Mouse (Mus musculus) kidney, postnatal 25 days (tissue): ENCODE results near the gene Tsks.

ENCODE experiments used
- DNase-seq, 2 experiments: peaks; one replicate each; pipeline ENCODE4 v3.0.0; 2021; ENCODE audit warnings: mixed read lengths in 2 of 2

Tsks gene

DNA sequence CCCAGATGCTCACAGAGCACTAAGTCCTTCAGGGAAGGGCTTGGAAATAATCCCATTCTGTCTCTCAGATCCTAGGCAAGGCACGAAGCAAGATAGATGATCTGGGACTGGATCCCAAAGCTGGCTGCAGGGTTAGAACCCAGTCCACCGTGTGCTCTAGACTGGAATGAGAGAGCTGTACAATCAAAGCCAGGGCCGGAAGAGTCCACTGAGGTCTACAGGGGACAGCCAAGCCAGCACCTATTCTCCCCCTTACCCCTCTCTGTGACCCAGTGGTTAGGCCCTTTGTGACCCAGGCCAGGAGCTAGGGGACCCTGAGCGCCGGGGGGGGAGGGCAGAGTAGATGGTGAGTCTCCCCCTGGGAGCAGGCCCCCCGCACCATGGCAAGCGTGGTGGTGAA is at the start of gene Tsks:
Gene Tsks (plus strand): TSS at position 301 of the 400 bp plus-strand sequence.
- no peak for DNase-seq

DNA sequence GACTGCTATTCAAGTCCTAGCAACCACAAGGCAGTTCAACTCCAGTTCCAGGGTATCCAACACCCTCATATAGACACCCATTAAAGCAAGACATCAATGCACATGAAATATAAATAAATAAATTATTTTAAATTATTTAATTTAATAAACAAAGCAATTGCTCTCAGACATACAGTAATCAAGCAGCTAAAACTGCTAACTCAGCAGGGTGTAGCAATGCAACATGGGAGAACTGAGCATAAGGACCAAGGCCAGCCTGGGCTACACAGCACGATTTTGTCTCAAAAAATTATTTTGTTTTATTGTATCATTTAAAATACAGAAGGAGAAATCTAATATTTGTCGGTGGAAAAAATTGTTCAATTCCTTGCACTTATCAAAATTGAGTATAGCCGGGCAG is 48.8 kb upstream of the Tsks start:
- no peak for DNase-seq

DNA sequence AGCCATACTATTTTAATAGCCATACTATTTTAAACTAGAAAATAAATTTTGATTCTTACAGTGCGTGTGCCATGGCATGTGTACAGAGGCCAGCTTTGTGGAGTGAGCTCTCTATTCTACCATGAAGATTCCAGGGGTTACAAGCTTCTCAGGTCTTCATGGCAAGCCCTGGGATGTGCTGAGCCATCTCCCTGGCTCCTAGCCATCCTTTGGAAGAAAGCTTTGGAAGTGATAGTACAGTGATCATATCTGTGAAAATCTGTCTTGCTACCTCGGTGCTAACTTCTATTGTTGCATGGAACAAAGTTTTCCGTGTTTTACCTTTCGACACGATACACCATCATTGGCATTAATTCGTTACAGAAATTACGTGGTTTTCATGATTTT is 47.8 kb upstream of the Tsks start:
- DNase-seq = no peak

DNA sequence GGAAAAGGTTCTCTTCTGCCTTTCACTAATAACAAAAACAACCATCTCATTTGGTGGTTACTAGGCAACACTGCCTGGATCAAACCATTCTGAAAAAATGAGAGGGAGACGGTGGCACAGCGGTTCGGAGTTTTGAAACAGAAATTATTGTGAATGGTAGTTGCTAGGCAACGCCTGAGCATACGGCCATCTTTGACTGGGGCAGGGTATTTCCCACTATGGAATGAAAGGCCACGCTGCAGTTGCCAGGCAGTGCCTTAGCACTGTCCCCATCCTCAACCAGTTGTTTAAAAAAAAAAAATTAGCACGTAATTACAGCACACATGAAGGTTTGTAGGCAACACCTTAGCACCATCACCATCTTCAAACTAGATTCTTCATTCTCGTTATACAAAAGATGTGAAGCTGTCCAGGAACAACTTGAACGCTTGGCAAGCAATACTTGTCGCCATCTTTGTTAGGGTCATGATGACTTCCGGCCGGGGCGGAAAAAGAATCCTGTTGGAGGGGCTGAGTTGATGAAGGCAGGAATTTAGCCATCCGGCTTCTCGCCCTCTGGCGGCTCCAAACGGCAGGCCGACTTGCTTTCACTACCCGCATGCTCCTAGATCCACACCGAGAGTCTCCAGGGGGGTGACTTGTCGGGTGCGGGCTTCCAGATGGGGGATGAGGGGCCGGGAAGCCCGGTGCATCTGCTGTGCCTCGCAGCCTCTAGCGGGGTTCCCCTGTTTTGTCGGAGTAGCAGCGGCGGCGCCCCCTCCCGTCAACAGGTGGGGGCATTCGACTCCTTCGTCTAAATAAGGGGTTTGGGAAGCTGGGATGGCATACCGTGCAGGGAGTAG is 47.2 kb upstream of the Tsks start, which contains the start of gene Fuz:
Gene Fuz (plus strand): TSS at position 487 of the 842 bp plus-strand sequence.
- DNase-seq = peak; percentile 93 to 95

DNA sequence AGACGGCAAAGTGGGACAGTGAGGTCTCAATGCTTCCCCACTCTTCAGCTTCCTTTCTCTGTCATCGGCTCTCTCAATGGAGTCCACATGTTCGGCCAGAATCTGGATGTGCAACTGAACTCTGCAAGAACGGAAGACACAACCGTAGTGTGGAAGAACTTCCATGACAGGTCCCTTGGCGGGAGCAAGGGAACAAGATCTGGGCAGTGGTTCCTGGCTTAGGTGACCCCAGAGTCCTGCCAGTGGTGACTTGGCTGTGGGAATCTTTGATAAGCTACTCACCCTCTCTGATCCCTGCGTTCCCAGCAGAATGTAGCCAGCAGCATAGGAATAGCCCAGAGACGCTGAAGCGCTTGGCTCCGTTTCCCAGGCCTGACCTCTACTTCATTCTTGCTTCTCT is 46.5 kb upstream of the Tsks start:
- no peak for DNase-seq

DNA sequence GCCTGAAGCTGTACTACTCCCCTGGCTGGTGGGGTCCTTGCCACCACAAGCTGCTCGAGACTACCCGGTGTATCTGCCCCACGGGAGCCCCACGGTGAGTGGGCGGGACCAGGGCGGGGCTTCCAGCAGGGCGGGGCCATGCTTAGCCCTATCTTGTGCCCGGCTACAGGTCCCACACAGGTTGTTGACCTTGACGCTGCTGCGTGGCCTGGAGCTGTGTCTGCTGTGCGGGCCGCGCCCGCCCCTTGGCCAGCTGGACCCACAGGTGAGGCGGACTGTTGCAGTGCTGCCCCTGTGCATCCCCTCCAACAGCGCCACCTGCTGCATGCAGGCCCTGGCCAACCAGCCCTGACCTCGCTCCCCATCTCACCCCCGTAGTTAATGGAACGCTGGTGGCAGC is 44.4 kb upstream of the Tsks start:
- DNase-seq = peak; percentile 45 to 81

DNA sequence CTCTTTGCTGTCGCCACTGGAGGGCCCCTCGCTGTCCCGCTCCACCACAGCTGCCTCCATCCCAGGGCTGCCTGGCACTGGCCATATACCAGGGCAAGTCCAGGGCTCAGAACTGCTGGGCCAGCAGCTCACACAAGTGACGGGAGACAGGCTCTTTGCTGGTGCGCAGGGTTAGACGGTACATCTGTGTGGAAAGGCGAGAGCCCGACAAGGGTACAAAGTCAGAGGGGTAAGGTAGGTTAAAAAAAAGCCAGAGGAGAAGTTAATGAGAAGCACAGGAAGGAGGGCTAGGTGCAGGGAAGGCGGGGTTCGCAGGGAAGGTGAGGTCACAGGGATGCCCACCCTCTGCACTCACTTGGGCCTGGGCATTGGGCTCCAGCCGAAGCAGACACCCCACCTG is 42.4 kb upstream of the Tsks start:
- peak in 1 of 2 experiments; percentile 66 for DNase-seq

DNA sequence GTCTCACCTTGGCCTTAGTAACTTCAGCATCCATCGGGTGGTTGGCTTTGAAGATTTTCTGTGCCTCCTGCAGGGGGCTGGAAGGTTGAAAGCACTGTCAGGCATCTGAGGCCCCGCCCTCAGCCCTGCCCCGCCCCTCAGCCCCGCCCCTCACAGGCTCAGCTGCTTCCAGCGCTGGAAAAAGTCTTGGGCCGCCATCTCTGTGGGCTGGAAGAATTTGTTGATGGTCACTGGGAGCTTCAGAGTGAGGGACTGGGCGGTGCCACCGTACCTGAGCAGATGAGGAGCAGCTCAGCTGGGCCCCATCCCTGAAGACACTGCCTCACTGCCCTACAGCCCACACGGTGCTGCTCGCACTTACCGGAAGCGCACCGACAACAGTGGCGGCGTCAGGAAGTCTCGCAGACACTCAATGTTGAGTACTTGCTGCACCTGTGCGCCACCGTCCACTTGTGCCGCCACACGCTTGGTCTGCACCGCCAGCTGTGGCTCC is 41.7 kb upstream of the Tsks start:
- DNase-seq = peak; percentile 43 to 68

DNA sequence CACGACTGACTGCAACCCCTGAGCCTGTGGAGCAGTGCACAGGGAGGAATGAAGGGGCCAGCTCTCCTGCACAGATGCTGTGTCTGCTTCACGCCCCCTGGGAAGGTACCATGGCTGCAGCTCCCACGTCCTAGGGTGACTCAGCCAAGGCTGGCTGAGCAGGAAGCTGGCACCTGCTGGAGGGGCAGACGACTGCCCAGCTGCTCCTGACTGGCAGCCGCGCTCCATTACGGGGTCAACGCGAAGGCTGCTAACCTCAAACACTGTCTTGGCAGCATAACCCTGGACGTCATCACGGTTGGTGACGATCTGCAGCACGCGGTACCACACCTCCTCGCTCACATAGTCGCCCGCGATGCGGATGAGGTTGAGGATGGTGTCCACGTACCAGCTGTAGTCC is 37.6 kb upstream of the Tsks start:
- DNase-seq = peak in 1 of 2 experiments; percentile 35

DNA sequence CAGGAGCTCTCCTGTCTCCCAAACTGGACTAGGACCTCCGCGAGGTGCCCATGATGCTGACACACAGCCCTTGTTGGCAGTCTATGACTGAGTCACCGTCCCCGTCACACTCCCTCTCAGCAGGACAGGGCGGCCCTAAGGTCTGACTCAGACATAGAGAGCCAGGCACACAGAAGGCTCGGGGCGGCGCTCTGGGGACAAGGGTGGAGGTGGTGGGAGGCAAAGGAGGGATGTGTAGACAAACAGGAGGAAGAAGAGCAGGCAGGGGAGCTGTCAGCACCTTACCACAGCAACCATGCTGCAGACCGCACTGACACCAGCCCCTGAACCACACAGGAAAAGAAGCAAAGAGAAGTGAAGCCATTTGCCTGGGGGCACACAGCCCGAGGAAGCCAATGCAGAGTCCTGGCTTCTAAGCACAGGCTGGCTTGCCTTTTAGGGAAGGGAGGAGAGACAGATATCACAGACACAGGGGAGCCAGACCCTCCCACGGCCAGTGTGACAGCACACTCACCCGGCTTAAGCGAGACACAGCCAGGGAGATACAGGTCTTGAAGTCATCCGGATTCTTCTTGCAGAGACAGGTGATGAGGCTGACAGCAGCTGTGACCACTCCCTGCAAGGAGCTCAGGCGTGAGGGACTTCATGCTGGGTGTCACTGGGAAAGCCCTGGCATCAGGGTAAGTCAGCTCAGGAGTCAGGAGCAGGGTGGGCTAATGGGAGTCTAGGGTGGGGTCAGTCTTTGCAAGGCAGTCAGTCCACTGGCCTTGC is 34.1 kb upstream of the Tsks start:
- DNase-seq = peak in 1 of 2 experiments; percentile 33

DNA sequence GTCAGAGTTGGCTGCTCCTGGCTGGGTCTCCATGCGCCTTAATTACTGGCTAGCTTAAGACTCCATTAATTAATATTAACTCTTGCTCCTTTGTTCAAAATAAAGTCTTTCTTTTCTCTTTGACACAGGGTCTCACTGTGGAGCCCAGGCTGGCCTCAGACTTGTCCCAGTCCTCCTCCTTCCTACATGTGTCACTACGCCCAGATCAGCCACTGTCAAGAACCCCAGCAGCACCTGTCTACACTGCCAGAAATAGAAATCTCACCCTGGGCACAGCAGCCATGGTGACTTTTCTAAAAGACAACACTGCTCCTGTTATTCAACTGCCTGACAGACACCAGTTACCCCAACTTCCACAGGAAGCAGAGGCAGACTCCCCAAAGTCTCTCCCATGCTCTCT is 28.6 kb upstream of the Tsks start:
- no peak for DNase-seq

DNA sequence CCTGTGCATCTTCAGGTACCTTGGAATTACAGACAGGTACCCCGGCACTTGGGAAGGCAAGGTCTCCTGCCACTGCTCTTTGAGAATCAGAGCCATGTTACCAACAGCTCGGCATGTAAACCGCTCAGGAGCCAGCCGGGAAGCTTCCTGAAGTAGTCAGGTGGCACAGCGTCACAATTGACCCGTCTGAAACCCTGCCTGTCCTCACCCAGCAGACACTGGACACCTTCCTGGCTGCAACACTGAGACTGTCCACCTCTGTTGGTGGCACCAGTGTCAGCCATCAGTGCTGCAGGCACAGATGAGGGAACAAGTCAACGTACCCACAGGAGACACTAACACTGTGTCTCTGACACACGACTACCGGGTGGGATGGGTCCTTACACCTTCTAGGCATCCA is 27.7 kb upstream of the Tsks start:
- DNase-seq = no peak

DNA sequence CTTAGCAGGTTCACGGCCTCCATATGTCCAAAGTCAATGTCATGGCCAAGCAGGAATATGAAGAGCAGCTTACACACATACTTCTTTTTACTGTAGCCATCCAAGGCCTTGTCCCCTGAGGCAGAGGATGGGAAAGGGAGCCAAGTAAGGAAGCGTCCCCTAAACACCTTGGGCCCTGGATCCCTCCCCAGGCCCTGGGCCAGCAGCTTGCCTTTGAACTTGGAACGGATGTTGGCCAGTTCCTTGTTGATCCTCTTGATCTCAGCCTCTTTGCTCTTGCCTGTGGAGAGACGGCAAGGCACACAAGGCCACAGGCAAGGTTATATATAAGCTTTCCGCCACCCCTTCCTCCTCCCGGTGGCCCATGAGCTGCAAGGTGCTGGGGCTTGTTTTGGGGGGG is 26.8 kb upstream of the Tsks start:
- DNase-seq = no peak

DNA sequence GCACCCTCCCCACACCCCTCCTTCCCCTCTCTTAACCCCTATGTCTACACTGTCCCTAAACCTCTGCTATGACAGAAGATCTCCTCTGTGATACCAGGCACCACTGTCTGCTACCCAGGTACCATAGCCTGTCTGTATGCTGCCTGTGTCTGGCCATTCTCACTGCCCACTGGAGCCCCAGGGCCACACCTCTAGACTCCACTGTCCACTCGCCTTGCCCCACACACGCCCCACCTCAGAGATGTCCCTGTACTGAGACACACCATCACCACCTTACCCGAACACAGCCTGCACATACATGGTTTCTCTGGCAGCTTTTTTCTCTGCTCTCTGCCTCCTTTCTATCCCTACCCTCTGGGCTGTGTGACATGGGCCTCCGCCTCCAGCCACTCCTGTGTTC is 26.1 kb upstream of the Tsks start:
- DNase-seq = no peak

DNA sequence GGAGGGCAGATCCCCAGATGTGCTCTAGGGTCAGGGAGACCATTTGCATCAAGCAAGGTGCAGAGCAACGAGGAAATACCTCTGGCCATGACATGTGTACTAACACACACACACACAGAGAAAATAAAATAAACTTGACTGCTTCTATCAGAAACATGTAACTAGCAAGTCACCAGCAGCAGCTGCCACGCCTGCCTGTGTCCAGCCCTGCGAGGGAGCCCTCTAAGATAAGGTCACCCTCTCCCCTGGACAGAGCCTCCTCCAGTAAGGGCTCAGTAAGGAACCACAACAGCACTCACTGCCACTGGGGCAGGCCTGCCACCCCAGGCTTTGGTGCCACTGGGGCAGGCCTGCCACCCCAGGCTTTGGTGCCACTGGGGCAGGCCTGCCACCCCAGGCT is 24.8 kb upstream of the Tsks start:
- DNase-seq = no peak

DNA sequence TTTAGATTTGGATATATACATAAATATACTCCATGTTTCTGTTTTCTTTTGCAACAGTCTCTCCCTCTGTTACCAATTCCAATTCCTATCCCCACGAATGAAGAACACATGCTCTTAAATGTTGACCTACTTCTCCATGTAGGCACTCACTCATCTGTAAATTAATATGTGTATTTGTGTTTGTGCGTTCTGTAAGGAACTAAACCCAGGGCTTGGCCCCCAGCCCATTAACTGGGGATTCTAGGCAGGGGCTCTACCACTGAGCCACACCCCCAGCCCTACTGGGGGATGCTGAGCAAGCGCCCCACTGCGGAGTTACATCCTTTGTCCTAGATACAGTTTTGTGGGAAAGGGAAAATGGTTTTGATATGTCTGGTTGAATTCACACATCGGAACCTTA is 23.9 kb upstream of the Tsks start:
- no peak for DNase-seq

DNA sequence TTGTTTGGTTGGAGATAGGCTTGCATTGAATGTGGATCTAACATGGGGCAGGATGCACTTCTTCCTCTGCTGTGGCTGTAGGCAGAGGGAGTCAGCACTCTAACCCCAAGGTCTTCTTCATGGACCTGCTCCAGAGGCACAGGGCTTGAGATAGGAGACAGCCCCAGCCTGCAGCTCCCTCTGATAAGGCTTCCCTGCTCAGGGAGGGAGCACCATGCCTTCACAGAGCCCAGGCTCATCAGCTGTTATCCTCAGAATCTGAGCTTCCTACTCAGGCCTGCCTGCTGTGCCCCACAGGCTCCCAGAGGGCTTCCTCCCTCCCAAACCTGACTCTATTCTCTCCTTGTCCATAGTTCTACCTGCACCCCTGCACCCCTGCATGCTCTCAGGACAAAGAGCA is 20.5 kb upstream of the Tsks start:
- DNase-seq = no peak

DNA sequence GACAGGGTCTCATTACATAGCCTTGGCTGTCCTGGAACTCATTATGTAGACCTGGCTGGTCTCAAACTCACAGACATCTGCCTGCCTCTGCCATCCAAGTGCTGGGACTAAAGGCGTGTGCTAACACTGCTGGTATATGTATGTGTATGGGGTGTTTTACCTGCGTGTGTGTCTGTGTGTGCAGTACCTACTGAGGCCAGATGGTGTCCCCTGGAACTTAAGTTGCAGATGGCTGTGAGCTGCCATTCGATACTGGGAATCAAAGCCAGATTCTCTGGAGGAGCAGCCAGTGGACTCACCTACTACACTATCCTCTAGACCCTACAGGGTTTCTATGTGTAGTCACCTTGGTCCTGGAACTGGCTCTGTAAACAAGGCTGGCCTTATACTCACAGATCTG is 17.5 kb upstream of the Tsks start:
- peak; percentile 58 to 70 for DNase-seq

DNA sequence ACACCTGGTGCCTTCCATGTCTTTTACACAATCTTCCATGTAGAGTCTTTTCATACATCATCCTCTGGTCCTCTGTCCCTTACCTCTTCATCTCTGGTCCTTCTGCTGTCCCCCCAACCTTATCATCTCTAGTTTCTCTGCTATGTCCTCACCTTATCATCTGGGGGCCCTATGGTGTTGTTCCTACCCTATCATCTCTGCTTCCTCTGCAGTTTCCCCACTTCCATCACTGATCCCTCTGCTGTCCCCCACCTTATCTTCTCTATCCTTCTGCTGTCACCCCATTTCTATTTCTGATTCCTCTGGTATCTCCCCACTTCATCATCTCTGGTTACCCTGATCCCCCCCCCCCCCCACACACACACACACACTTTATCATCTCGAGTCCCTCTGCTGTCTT is 14.4 kb upstream of the Tsks start:
- no peak for DNase-seq

DNA sequence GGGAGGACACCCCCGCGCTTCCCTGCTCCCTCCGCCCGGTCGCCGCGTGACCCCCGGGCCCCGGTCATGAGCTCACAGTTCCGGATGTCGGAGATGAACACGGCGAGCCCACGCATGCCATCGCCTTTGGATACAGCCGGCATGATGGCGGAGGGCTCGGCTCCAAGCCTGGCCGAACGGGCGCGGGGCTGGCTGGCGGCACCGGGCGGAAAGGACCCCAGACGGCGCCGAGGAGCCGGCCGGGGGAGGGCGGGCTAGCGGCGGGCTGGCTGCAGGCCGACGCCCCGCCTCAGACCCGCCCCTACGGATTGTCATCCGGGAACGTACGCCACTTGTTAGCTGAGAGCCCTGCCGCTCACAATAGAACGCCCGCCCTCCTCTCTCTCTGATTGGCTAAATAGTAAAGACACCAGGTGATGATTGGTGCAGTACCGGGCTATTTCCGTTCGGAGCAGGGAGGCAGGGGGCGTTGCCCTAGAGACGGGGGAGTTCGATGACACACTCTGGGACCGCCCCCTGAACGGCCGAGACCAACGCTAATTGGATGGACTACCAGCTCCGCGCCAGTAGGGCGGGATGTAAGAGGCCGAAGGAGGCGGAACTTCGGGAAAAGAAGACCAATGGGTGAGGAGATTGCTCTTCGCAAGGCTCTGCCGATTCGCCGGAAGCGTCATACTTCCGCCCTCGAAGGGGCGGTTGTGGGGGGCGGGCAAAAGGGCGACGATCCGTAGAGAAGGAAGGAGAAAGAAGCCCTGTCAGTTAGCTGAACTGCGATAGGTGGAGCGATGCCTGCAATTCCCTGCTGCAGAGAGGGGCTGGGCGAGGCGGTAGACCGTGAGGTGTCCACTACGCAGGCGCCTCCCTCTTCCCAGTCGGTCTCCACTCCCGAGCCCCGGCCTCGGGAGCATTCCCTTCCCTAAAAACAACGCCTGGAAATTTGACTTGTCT is 13.5 kb upstream of the Tsks start, which contains the start of gene Ap2a1:
Gene Ap2a1 (minus strand): TSS at position 293 of the 948 bp plus-strand sequence.
- DNase-seq = peak; percentile 100

DNA sequence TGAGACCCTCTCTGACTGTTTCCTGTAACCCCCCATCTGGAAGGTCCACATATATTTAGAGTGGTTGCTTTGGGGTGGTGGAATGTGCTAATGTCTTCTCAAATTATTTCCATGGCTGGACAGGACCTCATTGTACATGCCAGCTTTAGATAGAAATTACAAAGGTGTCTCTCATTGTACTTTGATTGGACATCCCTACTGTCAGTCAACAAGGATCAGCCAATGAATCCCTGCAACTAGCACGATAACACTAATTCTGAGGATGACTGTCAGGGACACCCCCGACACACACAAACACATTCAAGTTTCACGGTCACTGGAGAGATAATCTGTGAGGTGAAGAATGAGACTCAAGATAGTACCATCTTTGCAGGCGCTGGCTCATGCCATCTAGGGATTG is 4.3 kb upstream of the Tsks start:
- no peak for DNase-seq

DNA sequence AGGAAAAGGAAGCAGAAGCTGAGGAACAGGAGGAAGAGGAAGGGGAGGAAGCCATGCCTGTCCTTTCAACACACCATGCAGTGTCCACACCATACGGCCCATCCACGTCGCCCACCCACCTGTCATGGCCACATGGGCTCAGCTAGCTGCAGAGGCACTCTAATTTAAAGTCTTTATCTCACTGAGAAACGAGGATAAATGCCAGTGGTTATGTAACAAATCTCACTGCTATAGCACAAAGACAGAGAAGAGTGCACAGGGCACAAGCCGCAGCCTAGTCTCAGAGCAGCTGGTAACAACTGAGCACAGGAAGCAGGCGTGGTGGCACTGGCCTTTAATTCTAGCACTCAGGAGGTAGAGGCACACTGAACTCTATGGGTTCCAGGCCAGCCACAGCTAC is 6.9 kb downstream of the Tsks start:
- no peak for DNase-seq

DNA sequence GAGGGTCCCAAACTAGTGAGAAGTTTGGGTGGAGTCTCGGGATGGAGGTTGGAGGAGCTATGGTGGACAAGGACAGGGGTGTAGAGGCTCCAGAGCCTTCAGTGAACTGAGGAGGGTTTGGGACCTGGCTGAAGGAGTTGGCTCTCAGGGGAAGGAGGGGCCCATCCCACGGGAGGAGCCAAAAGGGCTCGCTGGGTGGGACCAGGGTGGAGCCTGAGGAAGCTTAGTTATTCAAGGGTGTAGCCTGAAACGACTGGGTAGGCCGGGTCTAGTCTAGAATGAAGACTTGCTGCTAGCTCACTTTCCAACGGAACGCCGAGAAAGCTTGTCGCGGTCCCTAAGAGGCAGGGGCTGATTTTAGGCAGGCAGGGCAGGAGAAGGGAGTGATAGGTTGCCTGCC is 9.0 kb downstream of the Tsks start:
- DNase-seq = peak; percentile 84 to 90
